Mouse (Mus musculus) natural killer cell, adult 2 months (primary cell): ENCODE results near the gene Schip1.
A peak's percentile ranks its signal among the peaks of the same experiment; 100 is the strongest.

Source experiments
- DNase-seq, 2 experiments: peaks; one replicate each; pipeline ENCODE4 v3.0.0; 2022; ENCODE audit warnings: low spot score in 2 of 2

The Schip1 gene

DNA sequence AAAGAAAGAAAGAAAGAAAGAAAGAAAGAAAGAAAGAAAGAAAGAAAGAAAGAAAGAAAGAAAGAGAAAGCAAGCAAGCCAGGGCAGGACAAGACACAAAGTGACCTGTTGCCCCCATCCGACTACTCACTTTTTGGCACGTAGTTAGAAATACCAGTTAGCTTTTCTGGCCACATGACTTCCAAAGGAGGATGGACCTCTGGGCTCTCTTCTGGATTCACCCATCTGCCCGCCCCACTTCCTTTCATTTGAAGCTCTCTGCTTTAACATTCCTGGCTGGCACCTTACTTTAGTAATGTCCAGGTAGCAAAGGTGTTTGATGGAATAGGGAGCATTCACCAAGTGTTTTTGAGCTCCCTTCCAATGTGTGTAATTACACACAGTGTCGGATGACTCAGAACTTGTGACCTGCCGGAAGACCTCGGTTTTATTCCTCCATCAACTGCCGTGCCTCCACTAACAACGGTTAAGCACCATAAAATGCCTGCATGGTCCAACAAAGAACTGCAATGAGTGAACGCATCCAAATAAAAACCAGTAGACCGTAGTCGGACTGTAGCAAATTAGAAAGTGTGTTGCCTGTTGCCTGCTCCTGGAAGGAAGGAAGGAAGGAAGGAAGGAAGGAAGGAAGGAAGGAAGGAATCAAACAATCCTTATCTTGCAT lies 546.1 kb downstream of the Schip1 start:
- no peak for DNase-seq

DNA sequence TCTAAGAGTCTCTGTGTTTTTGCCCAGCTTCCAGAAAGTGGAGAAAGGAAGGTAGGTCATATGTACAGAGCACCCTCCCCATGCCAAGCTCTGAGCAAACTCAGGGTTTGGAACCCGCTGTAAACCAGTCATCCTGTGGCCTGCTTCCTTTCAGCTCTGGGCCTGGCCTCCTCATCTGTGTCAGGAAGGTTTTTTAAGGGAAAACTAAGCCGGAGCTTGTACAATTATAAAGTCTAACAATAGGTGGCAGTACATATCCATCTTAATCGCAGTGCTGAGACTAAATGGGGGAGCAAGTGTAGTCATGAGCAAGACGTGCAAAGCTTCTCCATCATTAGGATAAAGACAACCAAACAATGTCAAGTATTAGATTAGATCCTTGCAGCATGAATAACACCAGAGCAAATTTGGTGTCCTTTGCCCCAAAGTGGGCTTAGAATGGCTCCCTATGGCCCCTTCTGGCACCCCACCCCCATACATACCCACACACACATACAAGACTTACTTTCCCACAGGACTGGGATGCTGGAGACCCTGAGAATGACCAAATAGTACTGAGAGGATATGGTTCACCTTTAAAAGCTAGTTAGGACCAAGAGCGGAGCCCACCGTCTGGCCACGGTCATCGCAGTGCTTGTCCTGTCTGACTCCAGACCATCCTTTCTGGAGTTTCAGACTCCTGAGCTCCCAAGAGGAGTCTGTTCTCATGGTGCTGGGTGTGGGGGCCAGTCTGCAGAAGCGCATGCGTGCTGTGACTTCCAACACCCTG lies 550.6 kb downstream of the Schip1 start:
- peak in 1 of 2 experiments; percentile 20 for DNase-seq

DNA sequence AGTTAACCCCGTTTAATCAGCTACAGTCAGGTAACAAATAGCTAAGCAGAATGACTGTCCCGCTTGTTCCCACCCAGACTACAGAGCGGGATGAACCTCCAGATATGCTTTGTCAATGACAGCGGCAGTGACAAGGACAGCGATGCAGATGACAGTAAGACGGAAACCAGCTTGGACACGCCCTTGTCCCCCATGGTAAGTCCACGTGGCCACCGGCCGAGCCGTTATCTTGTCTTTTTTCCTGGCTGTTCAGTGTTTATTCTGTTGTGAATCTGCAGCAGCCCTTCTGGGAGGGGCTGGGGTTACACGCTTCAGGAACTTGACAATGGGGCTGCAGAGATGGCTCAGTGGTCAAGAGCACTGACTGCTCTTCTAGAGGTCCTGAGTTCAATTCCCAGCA lies 551.8 kb downstream of the Schip1 start:
- DNase-seq: no peak

DNA sequence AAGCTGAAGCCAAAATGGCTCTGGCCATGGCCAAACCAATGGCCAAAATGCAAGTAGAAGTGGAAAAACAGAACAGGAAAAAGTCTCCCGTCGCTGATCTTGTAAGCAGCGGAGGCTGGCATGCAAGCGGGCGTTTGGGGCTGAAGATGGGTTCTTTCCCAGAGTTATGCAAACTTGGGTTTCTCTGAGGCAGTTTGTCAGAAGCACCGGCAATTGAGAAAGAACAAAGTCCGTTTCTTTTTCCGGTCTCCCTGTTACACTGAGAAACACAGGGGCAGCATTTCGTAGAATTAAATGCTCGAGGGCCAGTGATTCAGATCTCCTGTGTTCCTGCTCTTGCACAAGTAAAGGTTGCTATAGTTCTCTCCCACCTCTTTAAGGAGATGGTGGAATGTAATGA lies 553.1 kb downstream of the Schip1 start:
- DNase-seq: no peak

DNA sequence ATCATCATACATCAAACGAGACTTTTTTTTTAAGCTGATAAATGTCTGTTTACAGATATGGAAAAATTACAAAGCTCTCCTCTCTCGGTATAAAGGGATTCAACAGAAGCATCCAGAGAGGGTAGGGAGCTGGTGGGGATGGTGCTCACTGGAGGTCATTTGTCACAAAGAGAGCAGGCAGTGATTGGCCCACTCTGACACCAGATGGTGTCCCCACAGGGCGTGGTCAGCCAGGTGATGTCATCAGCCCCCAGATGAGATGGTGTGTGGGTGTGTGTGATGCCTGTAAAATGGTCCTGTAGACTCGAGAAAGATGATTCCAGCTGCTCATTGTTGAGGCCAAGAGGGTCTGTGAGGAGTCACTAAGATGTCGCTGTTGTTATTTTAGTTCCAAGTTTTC lies 554.5 kb downstream of the Schip1 start:
- no peak for DNase-seq

DNA sequence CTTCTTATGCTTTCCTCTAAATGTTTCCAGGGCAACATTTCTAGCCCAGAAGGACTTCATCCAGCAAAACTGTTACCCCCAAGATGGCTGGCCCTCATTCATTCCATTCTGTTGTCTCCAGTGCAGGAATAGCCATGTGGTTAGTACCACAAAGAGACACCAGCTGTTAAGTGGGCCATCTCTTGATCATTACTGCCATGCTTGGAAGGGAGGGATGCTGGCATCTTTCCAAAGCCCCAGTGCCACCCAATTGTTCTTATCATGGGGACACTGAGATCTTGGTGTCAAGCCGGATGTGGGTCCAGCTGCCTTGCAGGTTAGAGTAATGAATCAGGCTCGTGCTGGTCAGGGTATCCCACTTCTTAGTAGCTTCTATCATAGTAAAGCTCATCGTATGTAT lies 557.4 kb downstream of the Schip1 start:
- DNase-seq: no peak

DNA sequence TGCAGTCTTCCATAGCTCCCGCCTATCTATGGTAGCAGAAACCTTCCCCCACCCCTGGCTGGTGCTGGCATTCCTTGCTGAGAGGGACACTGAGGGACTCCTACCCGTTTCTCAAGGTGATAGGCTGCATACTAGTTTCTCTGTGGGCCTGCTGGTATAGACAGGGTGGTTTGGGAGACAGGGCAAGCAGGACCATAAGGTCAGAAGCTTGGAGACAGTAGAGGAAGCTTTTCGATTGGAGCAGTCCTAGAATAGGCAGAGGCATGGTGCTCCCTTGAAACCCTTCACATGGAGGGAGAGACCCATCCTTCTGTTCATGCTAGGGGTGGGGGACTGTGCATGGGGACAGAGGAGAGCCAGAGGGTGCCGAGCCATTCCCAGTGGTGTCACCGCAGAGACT lies 558.4 kb downstream of the Schip1 start:
- no peak for DNase-seq

DNA sequence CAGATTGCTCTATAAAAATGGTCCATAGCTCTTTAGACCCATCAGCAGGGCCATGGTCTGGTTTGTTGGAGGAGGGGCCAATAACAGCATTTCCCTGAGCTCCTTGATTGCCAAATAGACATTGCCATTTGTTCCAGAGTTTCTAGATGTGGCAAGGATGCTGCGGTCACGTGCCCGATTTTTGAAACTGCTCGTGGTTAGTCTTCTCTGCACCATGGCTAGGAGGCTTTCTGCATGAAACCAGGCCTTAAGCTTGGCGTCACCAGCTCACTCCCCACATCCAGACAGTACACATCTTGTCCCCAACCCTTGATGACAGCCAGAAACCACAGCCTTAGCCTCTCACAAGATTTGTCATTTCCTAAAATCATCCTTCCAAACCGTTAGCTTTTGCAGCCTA lies 559.9 kb downstream of the Schip1 start:
- no peak for DNase-seq

DNA sequence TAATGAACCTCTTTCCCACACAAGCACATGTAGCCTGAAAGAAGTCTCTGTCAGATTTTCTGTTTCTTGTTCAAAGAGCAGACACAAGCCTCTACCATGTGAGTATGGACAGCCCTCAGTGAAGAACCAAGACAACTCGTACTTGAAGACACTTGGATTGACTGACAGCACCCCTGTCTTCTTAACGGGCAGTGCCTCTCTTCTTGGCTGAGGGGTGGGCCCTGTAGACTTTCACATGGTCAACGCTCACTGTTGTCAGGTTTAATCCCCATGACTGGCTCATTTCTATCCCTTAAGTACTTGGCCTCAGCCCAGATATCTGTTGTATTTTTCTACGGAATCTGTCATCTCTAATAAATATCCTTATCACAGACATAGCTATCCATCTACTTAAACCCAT lies 565.7 kb downstream of the Schip1 start:
- DNase-seq: no peak

DNA sequence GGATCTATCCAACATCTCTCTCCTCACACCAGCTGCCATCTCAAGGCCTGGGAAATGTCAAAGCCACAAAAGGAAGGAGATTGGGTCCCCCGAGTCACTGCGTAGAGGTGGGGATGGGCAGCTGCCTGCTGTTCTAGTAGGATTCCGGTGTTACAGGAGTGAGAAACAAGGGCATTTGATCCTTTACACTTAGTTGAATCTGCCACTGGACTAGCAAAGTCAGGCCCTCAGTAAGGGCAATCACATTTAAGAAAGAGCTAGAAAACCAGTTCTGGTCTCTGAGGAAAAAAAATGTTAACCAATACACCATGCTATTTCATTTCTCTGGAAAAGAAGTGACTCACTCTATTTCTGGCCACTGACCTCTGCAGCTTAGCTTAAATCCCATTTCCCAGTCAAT lies 566.2 kb downstream of the Schip1 start:
- DNase-seq: no peak

DNA sequence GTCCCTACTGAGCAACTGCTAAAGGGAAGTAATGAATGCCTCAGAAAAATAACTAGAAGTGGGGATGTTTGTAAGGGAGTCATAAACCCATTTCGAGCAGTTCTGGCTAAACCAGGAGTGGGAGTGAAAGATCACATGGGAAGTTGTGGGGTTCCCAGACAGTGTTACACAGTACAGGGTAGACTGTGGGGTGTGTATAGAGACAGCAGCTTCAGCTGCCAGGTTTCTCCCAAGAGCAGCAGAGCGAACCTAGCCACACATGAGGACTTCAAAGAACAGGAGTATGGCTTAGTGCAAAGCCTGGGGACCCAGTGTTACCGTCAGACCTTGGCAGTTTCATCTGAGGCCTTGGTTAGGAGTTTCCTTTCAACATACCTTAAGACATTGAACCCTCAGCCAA lies 568.1 kb downstream of the Schip1 start:
- no peak for DNase-seq

DNA sequence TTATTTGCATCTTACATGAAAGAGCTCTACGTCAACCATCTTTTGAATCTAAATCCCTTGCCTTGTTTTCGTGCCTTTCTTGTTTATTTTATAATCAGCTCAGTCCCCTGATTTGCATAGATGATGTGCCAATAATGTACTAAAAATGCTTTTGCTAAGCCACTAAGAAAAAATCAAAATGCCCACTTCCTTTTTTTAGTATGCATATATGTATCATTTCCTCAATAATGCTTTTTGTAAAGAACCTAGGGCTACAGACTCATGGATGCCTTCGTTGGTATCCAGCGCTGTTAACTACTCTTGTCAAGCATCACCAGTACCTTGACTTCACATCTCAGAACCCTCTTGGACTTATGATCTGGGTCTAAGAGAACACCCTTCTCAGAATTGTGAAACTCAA lies 569.0 kb downstream of the Schip1 start:
- no peak for DNase-seq

DNA sequence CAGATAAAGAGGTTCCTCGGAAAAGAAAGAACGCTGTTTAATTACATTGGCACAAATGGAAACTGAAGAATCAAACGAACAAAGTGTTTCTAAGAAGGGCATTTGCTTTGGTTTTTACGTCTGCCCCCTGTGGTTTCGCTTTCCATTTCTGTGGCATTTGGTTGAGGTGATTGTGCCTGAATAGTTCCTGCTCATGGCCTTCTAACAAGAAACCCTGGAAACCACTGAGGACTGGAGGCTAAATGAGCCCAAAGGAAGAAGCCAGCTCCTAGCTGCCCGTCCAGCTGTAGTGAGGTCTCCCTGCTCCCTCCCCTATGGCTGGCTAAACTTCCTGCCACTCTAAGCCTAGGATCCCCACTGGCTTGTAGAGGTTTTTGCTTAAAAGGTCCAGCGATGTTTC lies 573.4 kb downstream of the Schip1 start:
- DNase-seq: peak; percentile 4 to 12

DNA sequence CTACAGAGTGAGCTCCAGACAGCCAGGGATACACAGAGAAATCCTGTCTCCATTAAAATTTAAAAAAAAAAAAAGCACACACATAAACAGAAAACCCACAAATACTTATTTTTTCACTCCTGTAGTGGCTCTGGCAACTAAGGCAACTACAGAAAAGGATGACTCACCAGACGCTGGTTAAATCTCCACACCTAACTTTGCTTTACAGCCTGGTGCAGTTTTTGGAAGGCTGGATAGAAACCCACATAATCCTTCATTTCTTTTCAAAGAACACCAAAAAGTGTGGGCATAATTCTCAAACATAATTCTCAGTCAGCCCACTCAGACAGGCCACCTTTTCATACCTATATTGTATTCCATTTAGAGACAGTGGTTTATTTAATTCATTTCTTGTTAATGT lies 574.1 kb downstream of the Schip1 start:
- no peak for DNase-seq

DNA sequence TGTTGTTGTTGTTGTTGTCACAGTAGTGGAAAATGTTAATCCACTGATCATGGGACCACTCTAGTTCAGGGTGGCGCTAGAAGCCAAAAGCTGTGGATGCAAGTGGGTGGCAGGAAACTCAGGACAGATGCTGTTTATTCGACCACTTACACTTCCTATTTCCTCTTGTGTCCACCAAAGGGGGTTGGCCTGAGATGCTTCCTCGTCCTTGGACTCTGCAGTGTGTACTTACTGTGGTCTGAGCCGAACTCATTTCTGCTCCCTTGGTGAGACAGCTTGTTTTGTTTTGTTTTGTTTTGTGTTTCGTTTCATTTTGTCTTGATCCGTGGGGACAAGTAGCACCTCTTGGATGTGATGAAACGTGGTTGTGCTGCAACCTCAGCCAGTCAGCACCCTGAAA lies 578.3 kb downstream of the Schip1 start:
- no peak for DNase-seq

DNA sequence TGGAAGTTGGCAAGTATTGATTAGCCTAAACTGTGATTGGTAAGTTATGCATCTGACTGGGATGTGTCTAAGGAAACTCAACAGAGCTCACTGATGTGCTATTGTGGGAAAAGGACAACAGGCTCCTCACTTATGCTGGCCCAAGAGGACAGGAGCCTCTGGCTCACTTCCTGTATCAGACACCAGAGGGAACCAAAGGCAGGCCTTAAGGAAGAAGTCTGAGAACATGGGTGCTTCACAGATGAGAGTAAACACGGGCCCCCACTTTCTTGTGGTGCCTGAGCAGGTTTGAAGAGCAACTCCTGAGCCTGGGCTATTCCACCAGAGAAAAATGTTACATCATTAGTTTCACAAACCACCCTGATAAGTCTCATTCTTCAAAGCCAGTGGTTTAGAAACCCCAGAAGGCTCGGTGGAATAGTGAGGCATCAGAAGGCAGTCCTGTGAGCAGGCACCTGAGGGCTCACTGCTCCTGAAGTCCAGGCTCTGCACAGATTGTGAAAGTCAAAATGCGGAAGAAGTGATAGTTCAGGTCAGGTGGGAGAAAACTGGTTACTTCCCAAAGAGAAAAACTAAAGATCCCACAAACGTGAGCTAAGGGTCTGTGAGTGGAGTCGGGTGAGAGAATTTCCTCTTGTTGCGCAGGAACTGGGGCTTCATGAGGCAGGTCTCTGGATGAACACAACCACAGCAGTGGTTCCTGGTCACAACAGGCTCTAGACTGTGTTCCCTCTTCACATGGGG lies 582.0 kb downstream of the Schip1 start:
- DNase-seq: peak in 1 of 2 experiments; percentile 30

DNA sequence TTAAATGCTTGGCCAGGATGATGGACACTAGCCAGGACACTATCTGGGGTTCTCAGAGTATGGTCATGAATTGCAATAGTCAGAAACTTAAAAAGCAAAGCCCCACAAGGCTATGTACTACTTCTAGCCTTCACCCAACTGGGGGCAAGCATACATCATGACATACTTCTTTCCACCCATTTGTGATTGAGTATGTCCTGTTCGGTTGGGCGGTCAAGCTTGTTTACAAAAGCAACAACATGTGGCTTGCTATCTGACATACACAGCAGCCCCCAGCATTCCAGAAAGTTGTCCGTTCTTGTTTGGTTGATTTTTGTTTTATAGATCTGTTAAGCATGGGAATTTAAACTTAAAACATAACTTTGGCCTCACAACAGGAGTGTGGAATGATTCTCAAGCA lies 582.7 kb downstream of the Schip1 start:
- no peak for DNase-seq

DNA sequence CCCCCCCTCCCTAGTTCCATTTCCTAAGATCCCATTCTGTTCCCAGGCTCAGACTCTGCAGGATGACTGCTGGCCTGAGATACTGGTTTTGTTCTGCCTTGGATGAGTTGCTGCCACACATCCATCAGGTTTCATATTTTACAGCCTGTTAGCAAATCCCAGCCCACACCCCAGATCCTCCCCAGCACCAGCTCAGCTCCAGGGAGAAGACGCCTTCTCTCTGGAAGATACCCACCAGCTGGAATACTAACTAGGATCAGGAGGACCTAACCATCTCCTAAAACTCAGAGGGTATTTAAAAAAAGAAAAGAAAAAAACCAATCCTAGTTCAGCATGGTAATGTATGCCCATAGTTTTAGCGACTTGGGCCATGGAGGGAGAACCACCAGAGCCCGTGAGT lies 585.6 kb downstream of the Schip1 start:
- no peak for DNase-seq

DNA sequence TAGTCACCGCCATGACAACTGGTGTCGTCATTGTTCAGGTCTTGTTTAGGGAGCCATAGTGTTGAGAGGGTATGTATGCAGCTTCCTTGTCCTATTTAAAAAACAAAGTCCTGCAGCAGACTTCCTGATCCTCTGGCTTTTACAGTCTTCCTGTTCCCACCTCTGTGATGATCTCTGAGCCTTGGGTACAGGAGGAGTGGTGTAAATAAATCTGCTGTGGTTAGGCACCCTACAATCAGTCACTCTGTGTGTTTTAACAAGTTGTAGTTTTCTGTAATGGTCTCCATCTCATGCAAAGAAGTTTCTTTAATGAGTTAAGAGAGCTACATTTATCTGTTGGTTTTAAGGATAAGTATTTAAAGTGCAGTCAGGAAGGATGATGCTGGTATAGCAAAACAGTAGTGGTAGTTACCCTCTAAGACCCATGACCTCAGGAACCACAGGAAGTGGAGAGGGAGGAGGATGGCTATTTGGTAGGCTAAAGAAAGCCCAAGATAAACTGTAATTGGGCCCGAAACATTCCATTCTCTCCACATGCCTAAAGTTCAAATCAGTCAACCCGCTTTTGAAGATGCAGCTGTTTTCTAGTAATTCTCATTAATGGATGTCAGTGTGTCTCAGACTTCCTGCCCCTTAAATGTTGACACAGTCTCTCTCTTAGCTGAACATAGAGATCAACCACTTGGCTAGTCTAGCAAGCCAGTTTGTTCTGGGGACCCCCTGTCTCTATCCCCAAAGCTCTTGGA lies 592.2 kb downstream of the Schip1 start:
- DNase-seq: no peak

DNA sequence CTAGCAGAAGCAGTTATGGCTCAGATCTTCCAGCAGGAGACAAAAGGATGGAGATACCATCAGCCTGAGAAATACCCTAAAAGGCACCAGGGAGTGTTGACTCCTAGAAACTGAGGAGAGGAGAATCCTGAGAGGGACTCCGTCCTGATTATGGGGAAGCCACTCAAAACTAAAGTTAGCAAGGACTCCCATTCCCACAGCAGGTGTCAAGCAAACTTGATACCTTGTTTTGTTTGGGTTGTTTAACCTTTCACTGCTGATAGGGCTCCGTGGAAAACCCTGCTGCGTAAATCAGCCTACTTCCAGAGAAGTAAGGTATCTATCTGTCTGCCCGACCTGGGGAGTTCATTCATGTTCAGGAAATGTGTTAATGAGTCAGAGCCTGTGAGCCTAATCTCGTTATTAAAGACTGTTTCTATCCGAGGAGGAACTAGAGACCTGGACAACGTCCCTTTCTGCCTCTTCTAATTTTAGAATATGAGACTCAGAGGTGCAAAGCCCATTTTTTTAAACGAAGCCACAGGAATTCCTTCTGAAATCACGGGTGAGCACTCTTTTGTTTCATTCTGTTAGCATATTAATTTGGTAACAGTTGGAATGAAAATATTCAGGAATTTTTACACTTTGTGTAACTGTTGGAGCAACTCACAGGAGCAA lies 593.1 kb downstream of the Schip1 start:
- DNase-seq: no peak

DNA sequence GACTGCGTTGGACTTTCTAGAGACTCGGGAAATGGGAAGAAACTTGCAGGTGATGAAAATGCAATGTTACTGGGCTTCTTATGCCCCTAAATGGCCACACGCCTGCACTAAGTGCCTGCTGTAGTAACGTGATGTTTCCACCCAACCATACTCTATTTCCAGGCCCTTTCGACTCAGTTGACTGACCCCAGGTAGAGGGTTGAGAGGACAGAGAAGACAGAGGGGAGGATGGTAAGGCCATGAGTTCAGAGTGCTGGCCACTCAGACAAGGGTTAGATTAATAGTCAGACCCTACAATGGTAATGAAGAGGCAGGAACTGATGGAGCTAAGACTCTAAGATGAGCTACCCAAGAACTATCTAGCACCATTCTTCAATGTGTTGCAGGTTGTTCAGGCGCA lies 595.4 kb downstream of the Schip1 start:
- no peak for DNase-seq

DNA sequence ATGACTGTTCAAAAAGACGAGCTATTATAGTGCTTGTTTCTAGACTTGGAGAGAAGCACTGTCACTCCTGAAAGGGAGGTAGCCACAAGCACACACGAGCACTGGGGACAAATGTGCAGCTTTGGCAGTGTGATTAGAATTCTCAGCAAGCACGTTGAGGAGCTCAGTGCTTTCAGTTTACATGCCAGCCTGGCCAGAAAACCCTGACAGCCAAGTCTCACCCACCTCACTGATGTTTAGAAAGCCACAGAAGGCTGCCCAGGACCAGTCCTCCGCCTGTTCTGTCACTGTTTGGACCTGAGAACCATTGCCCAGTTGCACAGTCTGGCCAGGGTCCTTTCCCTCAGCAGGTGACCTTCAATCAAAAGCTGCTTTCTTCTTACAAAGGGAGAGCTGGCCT lies 595.9 kb downstream of the Schip1 start:
- DNase-seq: no peak
